Comparison of ENCODE assay signal across 7 mouse cellular contexts in the genomic region with DNA sequence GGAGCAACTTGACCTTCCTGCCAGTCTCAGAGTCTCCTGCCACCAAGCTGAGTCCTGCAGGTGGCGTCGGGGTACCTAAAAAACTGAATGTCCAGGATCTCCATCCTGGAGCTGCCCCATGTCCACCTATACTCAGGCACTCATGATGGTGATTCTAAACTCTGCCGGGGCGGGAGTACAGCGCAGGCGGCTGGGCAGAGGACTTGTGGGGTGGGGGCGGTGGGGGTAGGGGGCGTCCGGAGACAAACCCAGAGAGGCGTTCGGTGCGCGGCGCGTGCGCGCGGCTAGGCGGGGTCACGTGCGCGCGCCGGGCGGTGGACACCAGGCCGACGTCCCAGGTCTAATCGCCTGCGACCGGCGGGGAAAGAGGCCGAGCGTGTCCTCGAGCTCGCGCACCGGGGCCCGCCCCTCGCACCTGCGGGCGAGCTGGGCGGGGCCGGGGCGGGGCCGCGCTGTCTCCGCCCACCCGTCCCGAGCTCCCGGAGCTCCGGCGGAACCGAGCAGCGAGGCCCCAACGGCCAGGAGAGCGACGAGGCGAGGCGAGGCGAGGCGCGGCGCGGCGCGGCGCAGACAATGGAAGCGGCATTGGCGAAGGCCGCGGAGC. TPM values are rescaled to one million over a fixed set of nuclear protein-coding genes. Genes with fewer than 3 reads are reported as not detected.
DNase-seq lines count a peak whose midpoint lies in the region; ATAC-seq and TF ChIP-seq lines count a peak whose summit lies in the region.

A gene (plus strand): TSS at position 328 of the 604 bp plus-strand sequence.

- peaks cover 2 to 14% of the 10 kb centered on the region in 2 experiments; a peak in 3 of 4 replicates for H3K4me1 ChIP-seq in MEL (ENCODE audit: control insufficient read depth in 1 of 2, insufficient read depth in 2 of 2, low read length in 2 of 2)
- H3K4me1 ChIP-seq in embryonic facial prominence, embryonic 15.5 days = peaks cover 31% of the 10 kb centered on the region

- H3K9me3 ChIP-seq in MEL (replicated peaks; ENCODE audit: insufficient read depth, low read length) = no peaks in the 10 kb centered on the region
- H3K9me3 ChIP-seq in embryonic facial prominence, embryonic 15.5 days (replicated peaks) = no peaks in the 10 kb centered on the region

- peak; percentile 71 for ATAC-seq in embryonic facial prominence, embryonic 15.5 days (ENCODE audit: insufficient number of reproducible peaks, low FRiP score, low TSS enrichment, low read depth)
- ATAC-seq in hematopoietic stem cell, adult 5-6 weeks (replicated peaks in 1 of 2; ENCODE audit: insufficient read depth in 1 of 2, low FRiP score in 2 of 2, low TSS enrichment in 1 of 2, low read depth in 1 of 2, poor library complexity in 2 of 2, severe bottlenecking in 2 of 2) = no peak

- H3K4me2 ChIP-seq in embryonic facial prominence, embryonic 15.5 days (replicated peaks) = peak within 1 kb of the TSS; percentile 94

- TF ChIP-seq RAD21 in MEL (IDR thresholded peaks at IDR 0.05; ENCODE audit: low read depth, low read length) = no peak

- peaks cover 0 to 5% of the 10 kb centered on the region in 2 experiments; a peak in 2 of 4 replicates for H3K36me3 ChIP-seq in MEL (ENCODE audit: control insufficient read depth in 1 of 2, insufficient read depth in 2 of 2, low read length in 2 of 2)
- H3K36me3 ChIP-seq in embryonic facial prominence, embryonic 15.5 days = no peaks in the 10 kb centered on the region

- peak; percentile 53 for DNase-seq in MEL (ENCODE audit: low read depth, low spot score)
- DNase-seq in adrenal gland, postnatal 25 days = peak; percentile 62
- DNase-seq in layer of hippocampus, postnatal 10 days (ENCODE audit: low spot score in 2 of 2) = peak; percentile 50 to 62
- peak; percentile 64 for DNase-seq in lung, postnatal 10 days
- DNase-seq in retina, postnatal 7 days (ENCODE audit: low read depth, low spot score) = peak; percentile 72

- H3K9ac ChIP-seq in MEL (ENCODE audit: control insufficient read depth, low read depth, low read length, poor library complexity, severe bottlenecking) = peak within 1 kb of the TSS; percentile 67
- H3K9ac ChIP-seq in embryonic facial prominence, embryonic 15.5 days = peak within 1 kb of the TSS; percentile 74

- TF ChIP-seq POLR2A in MEL (IDR thresholded peaks at IDR 0.05; ENCODE audit: control insufficient read depth in 1 of 2, insufficient read depth in 1 of 2, low read depth in 1 of 2, low read length in 2 of 2, poor library complexity in 1 of 2) = peak in 1 of 2 experiments; percentile 28; a peak in 1 of 4 replicates

- no peaks in the 10 kb centered on the region; the same call in 1 of the 2 replicates for H3K79me2 ChIP-seq in MEL (ENCODE audit: control insufficient read depth, insufficient read depth, low read length, poor library complexity)

- no peak for TF ChIP-seq EP300 in MEL (IDR thresholded peaks at IDR 0.05; ENCODE audit: low read depth in 1 of 2, low read length in 2 of 2)

- TF ChIP-seq CTCF in MEL (IDR thresholded peaks at IDR 0.05 in 2 of 3, conservative IDR thresholded peaks at IDR 0.05 in 1 of 3; ENCODE audit: control insufficient read depth in 1 of 3, insufficient read depth in 1 of 3, low read depth in 2 of 3, low read length in 3 of 3, poor library complexity in 1 of 3, severe bottlenecking in 1 of 3) = no peak; a peak in 1 of 6 replicates

- H3K27me3 ChIP-seq in MEL (ENCODE audit: control insufficient read depth in 1 of 2, insufficient read depth in 2 of 2, low read length in 2 of 2) = peaks cover 2 to 15% of the 10 kb centered on the region in 2 experiments; a peak in 3 of 4 replicates
- no peaks in the 10 kb centered on the region for H3K27me3 ChIP-seq in embryonic facial prominence, embryonic 15.5 days

- H3K4me3 ChIP-seq in MEL (ENCODE audit: control insufficient read depth in 1 of 2, insufficient read depth in 1 of 2, low read depth in 2 of 2, low read length in 2 of 2) = peak within 1 kb of the TSS; percentile 65 to 91
- peak within 1 kb of the TSS; percentile 79 for H3K4me3 ChIP-seq in embryonic facial prominence, embryonic 15.5 days (replicated peaks)

- no peak within 1 kb of the TSS for H3K27ac ChIP-seq in MEL (ENCODE audit: control insufficient read depth, low read depth, low read length)
- peak within 1 kb of the TSS; percentile 82 for H3K27ac ChIP-seq in embryonic facial prominence, embryonic 15.5 days (replicated peaks)

- WGBS in embryonic facial prominence, embryonic 15.5 days = under 1% methylated on average over 47 of the region's 71 CpGs

TF ChIP-seq in MEL, 35 proteins besides CTCF, POLR2A, EP300 and RAD21:
- TF ChIP-seq BHLHE40 (IDR thresholded peaks at IDR 0.05; ENCODE audit: borderline replicate concordance, low read depth, low read length) (peak; percentile 31; the same call in 1 of the 2 replicates), NRF1 (IDR thresholded peaks at IDR 0.05; ENCODE audit: insufficient read depth, low read depth, low read length, poor library complexity, severe bottlenecking) (peak; percentile 47), TBP (IDR thresholded peaks at IDR 0.05; ENCODE audit: low read depth, low read length) (no peak), GABPA (IDR thresholded peaks at IDR 0.05; ENCODE audit: low read depth, low read length) (no peak), USF1 (IDR thresholded peaks at IDR 0.05; ENCODE audit: low read depth, low read length) (peak; percentile 77)

RNA-seq across cellular contexts. Expression of the gene that starts here (rescaled TPM):
- 4.7 and 5.0 TPM in 2 replicates for total RNA-seq in MEL (2012; rRNA removed)
- 10 to 100 TPM in 1 of 2 experiments, not detected in 1; 11.0 TPM for polyA plus RNA-seq in MEL (2012; ENCODE audit: insufficient read depth in 1 of 2, insufficient read length in 2 of 2, low read depth in 1 of 2, low replicate concordance in 2 of 2, missing spikeins in 1 of 2)
- total RNA-seq in adrenal gland, postnatal 25 days (2021) = 32.6 and 40.3 TPM in 2 replicates
- 69.3 and 70.8 TPM in 2 replicates for polyA plus RNA-seq in embryonic facial prominence, embryonic 15.5 days (2015; fragmentation: Nextera tagmentation; extraction: Ambion mirVana)
- total RNA-seq in hematopoietic stem cell, adult 5-6 weeks (2017) = 12.0 and 20.9 TPM in 2 replicates
- total RNA-seq in layer of hippocampus, postnatal 10 days (2021) = 100 to 1,000 TPM; 155 to 158 TPM
